Mouse (Mus musculus) stomach, postnatal 0 days (tissue): Measurements from ENCODE around the gene Cgnl1.

Experiments
- CTCF ChIP-seq: IDR thresholded peaks from 2 replicates; pipeline ENCODE4 v1.5.1; 2016; ENCODE audit warnings: antibody characterized with exemption, low read depth, mild to moderate bottlenecking, moderate library complexity
- EP300 ChIP-seq: optimal IDR thresholded peaks from 2 replicates; pipeline ENCODE3; 2016; ENCODE audit warnings: antibody characterized with exemption

- TF ChIP-seq CTCF = no peak
- no peak for TF ChIP-seq EP300
These were observed 4.9 kb upstream of the Cgnl1 start for GRCm38 (mm10) chr9:71776337-71776736.
